Mouse (Mus musculus) lung, postnatal 4 days (tissue): ENCODE measurements around the gene Wdr44.
"Not testable (repeated sequence)": the region's sequence is repeated elsewhere in the genome, so short reads cannot be mapped to it uniquely, and the experiment has no call there.

Experiments
- DNase-seq, 2 experiments: peaks; one replicate each; pipeline ENCODE4 v3.0.0; 2021

The Wdr44 gene

GRCm38 (mm10) chrX:23692722-23693442 lies at the start of gene Wdr44:
Gene Wdr44 (plus strand): TSS chrX:23693051.
- DNase-seq, result peak; percentile 96

- DNase-seq, result no peak
Observed at GRCm38 (mm10) chrX:23648371-23648770, 44.5 kb upstream of the Wdr44 start.

- no peak for DNase-seq
Observed at GRCm38 (mm10) chrX:23662216-23662615, 30.6 kb upstream of the Wdr44 start.

GRCm38 (mm10) chrX:23673193-23673592 lies 19.7 kb upstream of the Wdr44 start:
- no peak for DNase-seq

GRCm38 (mm10) chrX:23675450-23675849 lies 17.4 kb upstream of the Wdr44 start:
- no peak for DNase-seq

GRCm38 (mm10) chrX:23676583-23676982 lies 16.3 kb upstream of the Wdr44 start:
- DNase-seq, result no peak

- no peak for DNase-seq
Observed at GRCm38 (mm10) chrX:23677511-23677910, 15.3 kb upstream of the Wdr44 start.

GRCm38 (mm10) chrX:23692336-23692721 lies 522 bp upstream of the Wdr44 start:
- no peak for DNase-seq

- peak in 1 of 2 experiments; percentile 4 for DNase-seq
Observed at GRCm38 (mm10) chrX:23693443-23694400, 871 bp downstream of the Wdr44 start.

GRCm38 (mm10) chrX:23694588-23694987 lies 1.7 kb downstream of the Wdr44 start:
- no peak for DNase-seq

GRCm38 (mm10) chrX:23695109-23695508 lies 2.3 kb downstream of the Wdr44 start:
- DNase-seq, result no peak

GRCm38 (mm10) chrX:23697346-23697745 lies 4.5 kb downstream of the Wdr44 start:
- DNase-seq, result no peak

GRCm38 (mm10) chrX:23699023-23699422 lies 6.2 kb downstream of the Wdr44 start:
- DNase-seq, result no peak

GRCm38 (mm10) chrX:23717247-23717646 lies 24.4 kb downstream of the Wdr44 start:
- no peak for DNase-seq

- no peak for DNase-seq
Observed at GRCm38 (mm10) chrX:23727463-23727862, 34.6 kb downstream of the Wdr44 start.

- DNase-seq, result no peak
Observed at GRCm38 (mm10) chrX:23754671-23755070, 61.8 kb downstream of the Wdr44 start.

GRCm38 (mm10) chrX:23767849-23768248 lies 75.0 kb downstream of the Wdr44 start:
- no peak for DNase-seq

GRCm38 (mm10) chrX:23807125-23807524 lies 114.3 kb downstream of the Wdr44 start:
- DNase-seq, result no peak

- DNase-seq, result no peak
Observed at GRCm38 (mm10) chrX:23810365-23810764, 117.5 kb downstream of the Wdr44 start.

- not testable (repeated sequence) for DNase-seq
Observed at GRCm38 (mm10) chrX:23813287-23813686, 120.4 kb downstream of the Wdr44 start.

GRCm38 (mm10) chrX:23822885-23823284 lies 130.0 kb downstream of the Wdr44 start:
- DNase-seq, result not testable (repeated sequence)

- DNase-seq, result peak; percentile 11 to 27
Observed at GRCm38 (mm10) chrX:23823398-23824023, 130.7 kb downstream of the Wdr44 start.

- DNase-seq, result not testable (repeated sequence)
Observed at GRCm38 (mm10) chrX:23833784-23834183, 140.9 kb downstream of the Wdr44 start.
